Mouse (Mus musculus): Measurements from ENCODE around the gene Plbd1.

GRCm38 (mm10) chr6:136614156-136614555, 47.6 kb downstream of the Plbd1 start:
- TF ChIP-seq POLR2A (IDR thresholded peaks at IDR 0.05; ENCODE audit: insufficient read depth, low read depth, low read length) (no peak), EP300 (IDR thresholded peaks at IDR 0.05; ENCODE audit: insufficient read depth, low read depth, low read length) (no peak)
